In genomic region chr19:35143781-35144180, GRCm38 (mm10) we compare ENCODE assay signal across 27 mouse cellular contexts.
"Had no signal": no experiment of that assay in that cellular context is flagged by ENCODE, and none has a peak within 500 bp of the region (broad histone marks: within the 10 kb centered on the region; RNA-seq: fewer than 3 reads in every experiment).

No protein-coding gene starts in this region.

- H3K27ac ChIP-seq: gastrocnemius, adult 2 months; heart, embryonic 10.5 days; hindbrain, embryonic 10.5 days; hindbrain, embryonic 12.5 days; hindbrain, embryonic 14.5 days; intestine, embryonic 15.5 days; kidney, embryonic 15.5 days; kidney, postnatal 0 days; limb, embryonic 10.5 days; limb, embryonic 12.5 days; liver, embryonic 13.5 days had no signal

- H3K4me1 ChIP-seq: heart, embryonic 10.5 days; heart, embryonic 12.5 days; hindbrain, embryonic 10.5 days; hindbrain, embryonic 12.5 days; intestine, embryonic 15.5 days; kidney, embryonic 15.5 days; limb, embryonic 10.5 days; limb, embryonic 12.5 days; liver, embryonic 13.5 days had no signal

- H3K4me3 ChIP-seq: gastrocnemius, adult 2 months; heart, embryonic 10.5 days; heart, embryonic 12.5 days; hindbrain, embryonic 10.5 days; hindbrain, embryonic 12.5 days; intestine, embryonic 15.5 days; kidney, embryonic 15.5 days; limb, embryonic 10.5 days; limb, embryonic 12.5 days; liver, embryonic 13.5 days had no signal

- H3K27me3 ChIP-seq: heart, embryonic 12.5 days; hindbrain, embryonic 12.5 days; intestine, embryonic 15.5 days; kidney, embryonic 15.5 days; limb, embryonic 12.5 days; liver, embryonic 13.5 days had no signal

- H3K9me3 ChIP-seq: heart, embryonic 10.5 days; heart, embryonic 12.5 days; hindbrain, embryonic 10.5 days; hindbrain, embryonic 12.5 days; intestine, embryonic 15.5 days; kidney, embryonic 15.5 days; limb, embryonic 10.5 days; limb, embryonic 12.5 days; liver, embryonic 13.5 days had no signal

- H3K36me3 ChIP-seq: heart, embryonic 10.5 days; heart, embryonic 12.5 days; hindbrain, embryonic 10.5 days; hindbrain, embryonic 12.5 days; intestine, embryonic 15.5 days; kidney, embryonic 15.5 days; limb, embryonic 10.5 days; limb, embryonic 12.5 days; liver, embryonic 13.5 days had no signal

- DNase-seq: gastrocnemius, adult 2 months; gastrocnemius, postnatal 10 days; gastrocnemius, postnatal 36 days; heart, adult 18-20 months; heart, postnatal 14 days; heart, postnatal 36 days; kidney, adult 2 months; kidney, adult 9 months; kidney, postnatal 14 days; kidney, postnatal 36 days; layer of hippocampus, adult 9-11 months; layer of hippocampus, postnatal 36 days; liver; liver, embryonic 13.5 days had no signal

- ATAC-seq: hindbrain, embryonic 16.5 days; inflammation-experienced regulatory T-cells, adult 6 months; intestine, embryonic 15.5 days; intestine, postnatal 0 days had no signal

- H3K9ac ChIP-seq: heart, embryonic 12.5 days; hindbrain, embryonic 12.5 days; hindbrain, embryonic 14.5 days; intestine, embryonic 15.5 days; kidney, embryonic 15.5 days; limb, embryonic 12.5 days; liver, embryonic 13.5 days had no signal
